Mouse (Mus musculus) lung, postnatal 14 days (tissue): ENCODE measurements around the gene Olfr491.

Experiments used
- DNase-seq: peaks from one replicate; pipeline ENCODE4 v3.0.0; 2021

Olfr491 gene

GRCm38 (mm10) chr7:108313151-108313550, at the start of gene Olfr491:
Gene Olfr491 (plus strand): TSS chr7:108313451.
- no peak for DNase-seq

DNA sequence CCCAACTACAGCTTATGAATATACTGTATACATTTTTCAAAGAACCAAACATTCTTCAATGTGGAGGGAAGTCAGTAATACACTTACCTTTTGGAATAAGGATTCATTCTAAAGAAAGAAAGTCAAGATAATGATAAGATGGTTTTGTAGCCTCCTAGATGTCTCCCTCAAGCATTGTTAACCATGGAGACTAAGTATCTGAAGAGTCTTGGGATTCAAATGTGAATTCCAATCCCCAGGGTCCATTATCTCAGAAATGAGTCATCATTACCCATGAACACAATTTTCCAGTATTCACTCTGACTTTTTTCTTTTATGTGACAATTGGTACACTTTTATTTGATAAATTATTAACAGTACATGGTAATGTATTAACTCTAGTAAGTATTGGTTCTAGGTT, 24.4 kb upstream of the Olfr491 start, which contains the start of gene Olfr490:
Gene Olfr490 (minus strand): TSS at position 101 of the 400 bp plus-strand sequence.
- DNase-seq, result no peak

GRCm38 (mm10) chr7:108323574-108323973, 10.3 kb downstream of the Olfr491 start, which contains the start of gene Olfr492:
Gene Olfr492 (minus strand): TSS chr7:108323674.
- DNase-seq, result no peak

- DNase-seq, result no peak
These were observed 33.6 kb downstream of the Olfr491 start, which contains the start of gene Olfr493 for GRCm38 (mm10) chr7:108346879-108347278. Gene Olfr493 (minus strand): TSS chr7:108346979.

DNA sequence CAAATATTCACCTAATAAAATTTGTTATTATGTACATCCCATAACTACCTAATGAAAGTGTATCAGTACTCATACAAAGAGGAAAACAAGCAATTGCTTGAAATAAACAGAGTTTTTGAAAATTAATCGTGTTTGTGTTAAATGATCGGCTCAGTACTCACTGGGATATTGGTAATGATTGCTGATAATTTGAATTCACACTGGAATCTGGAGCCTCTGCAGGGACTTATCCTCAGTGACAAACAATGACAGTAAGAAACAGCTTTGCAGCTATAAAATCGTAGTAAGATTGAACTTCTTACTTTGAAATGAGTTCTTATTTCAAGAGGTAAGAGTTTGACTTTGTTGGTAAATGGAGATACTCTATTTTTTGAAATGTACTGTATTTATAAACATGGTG, 51.8 kb downstream of the Olfr491 start, which contains the start of gene Olfr494:
Gene Olfr494 (plus strand): TSS at position 301 of the 400 bp plus-strand sequence.
- no peak for DNase-seq
